Mouse (Mus musculus): ENCODE results near the gene Fli1. TPM values are rescaled to one million over a fixed set of nuclear protein-coding genes. Genes with fewer than 3 reads are reported as not detected.

Gene Fli1
- polyA plus RNA-seq, 1 experiment from 2014 or later: 11.5 TPM

GRCm38 (mm10) chr9:32417466-32418116 is 125.1 kb downstream of the Fli1 start:
- H3K27ac ChIP-seq (ENCODE audit: low read depth): no peak overlapping the region
- H3K9ac ChIP-seq (replicated peaks): no peak overlapping the region
- TF ChIP-seq EP300 (IDR thresholded peaks at IDR 0.05; ENCODE audit: low read depth): no peak
- no peak for TF ChIP-seq CTCF (IDR thresholded peaks at IDR 0.05; ENCODE audit: low read depth)
- no peak overlapping the region for H3K4me2 ChIP-seq (ENCODE audit: low read depth, low read length)
- H3K4me1 ChIP-seq (ENCODE audit: insufficient read depth): no peaks in the 10 kb centered on the region
- ATAC-seq: no peak
- no peak for DNase-seq
- no peaks in the 10 kb centered on the region for H3K27me3 ChIP-seq (ENCODE audit: insufficient read depth, low read length)
- peaks cover 11% of the 10 kb centered on the region; the same call in 1 of the 2 replicates for H3K36me3 ChIP-seq (replicated peaks; ENCODE audit: insufficient read depth, low read length)
- WGBS (ENCODE audit: insufficient replicate concordance): 60% methylated on average over 8 of the region's 8 CpGs
- H3K9me3 ChIP-seq (ENCODE audit: low read length): no peaks in the 10 kb centered on the region
- H3K4me3 ChIP-seq (ENCODE audit: low read depth, low read length): no peak overlapping the region

- H3K9ac ChIP-seq (replicated peaks): no peak overlapping the region
- TF ChIP-seq EP300 (IDR thresholded peaks at IDR 0.05; ENCODE audit: low read depth): no peak
- TF ChIP-seq CTCF (IDR thresholded peaks at IDR 0.05; ENCODE audit: low read depth): no peak
- WGBS (ENCODE audit: insufficient replicate concordance): 72% methylated on average over 3 of the region's 3 CpGs
- no peaks in the 10 kb centered on the region for H3K9me3 ChIP-seq (ENCODE audit: low read length)
- no peaks in the 10 kb centered on the region for H3K4me1 ChIP-seq (ENCODE audit: insufficient read depth)
- no peak overlapping the region for H3K27ac ChIP-seq (ENCODE audit: low read depth)
- no peak for ATAC-seq
- H3K27me3 ChIP-seq (ENCODE audit: insufficient read depth, low read length): no peaks in the 10 kb centered on the region
- H3K36me3 ChIP-seq (replicated peaks; ENCODE audit: insufficient read depth, low read length): no peaks in the 10 kb centered on the region
- H3K4me2 ChIP-seq (ENCODE audit: low read depth, low read length): no peak overlapping the region
- no peak overlapping the region for H3K4me3 ChIP-seq (ENCODE audit: low read depth, low read length)
- DNase-seq: no peak
These were observed 126.7 kb downstream of the Fli1 start for GRCm38 (mm10) chr9:32415952-32416351.

GRCm38 (mm10) chr9:32414956-32415355 is 127.7 kb downstream of the Fli1 start:
- DNase-seq: no peak
- no peaks in the 10 kb centered on the region for H3K9me3 ChIP-seq (ENCODE audit: low read length)
- no peak overlapping the region for H3K4me2 ChIP-seq (ENCODE audit: low read depth, low read length)
- no peaks in the 10 kb centered on the region for H3K4me1 ChIP-seq (ENCODE audit: insufficient read depth)
- no peak overlapping the region for H3K4me3 ChIP-seq (ENCODE audit: low read depth, low read length)
- H3K9ac ChIP-seq (replicated peaks): no peak overlapping the region
- no peak overlapping the region for H3K27ac ChIP-seq (ENCODE audit: low read depth)
- TF ChIP-seq CTCF (IDR thresholded peaks at IDR 0.05; ENCODE audit: low read depth) (no peak), EP300 (IDR thresholded peaks at IDR 0.05; ENCODE audit: low read depth) (no peak)
- no peaks in the 10 kb centered on the region for H3K27me3 ChIP-seq (ENCODE audit: insufficient read depth, low read length)
- 52% methylated on average over 1 of the region's 1 CpGs for WGBS (ENCODE audit: insufficient replicate concordance)
- ATAC-seq: no peak
- H3K36me3 ChIP-seq (replicated peaks; ENCODE audit: insufficient read depth, low read length): no peaks in the 10 kb centered on the region

GRCm38 (mm10) chr9:32412836-32413580 is 129.7 kb downstream of the Fli1 start:
- no peak for DNase-seq
- no peak overlapping the region for H3K9ac ChIP-seq (replicated peaks)
- ATAC-seq: no peak

GRCm38 (mm10) chr9:32411507-32411906 is 131.2 kb downstream of the Fli1 start:
- no peak overlapping the region for H3K9ac ChIP-seq (replicated peaks)
- 74% methylated on average over 5 of the region's 5 CpGs for WGBS (ENCODE audit: insufficient replicate concordance)
- H3K4me1 ChIP-seq (ENCODE audit: insufficient read depth): peaks cover 3% of the 10 kb centered on the region; the same call in 1 of the 2 replicates
- no peaks in the 10 kb centered on the region for H3K36me3 ChIP-seq (replicated peaks; ENCODE audit: insufficient read depth, low read length)
- DNase-seq (no peak), ATAC-seq (no peak)
- no peaks in the 10 kb centered on the region for H3K9me3 ChIP-seq (ENCODE audit: low read length)
- H3K27ac ChIP-seq (ENCODE audit: low read depth): no peak overlapping the region
- TF ChIP-seq CTCF (IDR thresholded peaks at IDR 0.05; ENCODE audit: low read depth) (no peak), EP300 (IDR thresholded peaks at IDR 0.05; ENCODE audit: low read depth) (no peak)
- no peak overlapping the region for H3K4me2 ChIP-seq (ENCODE audit: low read depth, low read length)
- no peak overlapping the region for H3K4me3 ChIP-seq (ENCODE audit: low read depth, low read length)
- peaks cover 5% of the 10 kb centered on the region; the same call in 1 of the 2 replicates for H3K27me3 ChIP-seq (ENCODE audit: insufficient read depth, low read length)

More at GRCm38 (mm10) chr9:32412836-32413580, 129.7 kb downstream of the Fli1 start:
- no peak overlapping the region for H3K4me2 ChIP-seq (ENCODE audit: low read depth, low read length)
- peaks cover 3% of the 10 kb centered on the region; the same call in 1 of the 2 replicates for H3K4me1 ChIP-seq (ENCODE audit: insufficient read depth)
- H3K4me3 ChIP-seq (ENCODE audit: low read depth, low read length): no peak overlapping the region
- no peak overlapping the region for H3K27ac ChIP-seq (ENCODE audit: low read depth)
- no peaks in the 10 kb centered on the region for H3K9me3 ChIP-seq (ENCODE audit: low read length)
- peaks cover 4% of the 10 kb centered on the region; the same call in 1 of the 2 replicates for H3K27me3 ChIP-seq (ENCODE audit: insufficient read depth, low read length)
- H3K36me3 ChIP-seq (replicated peaks; ENCODE audit: insufficient read depth, low read length): no peaks in the 10 kb centered on the region
- TF ChIP-seq CTCF (IDR thresholded peaks at IDR 0.05; ENCODE audit: low read depth): no peak
- TF ChIP-seq EP300 (IDR thresholded peaks at IDR 0.05; ENCODE audit: low read depth): no peak
- WGBS (ENCODE audit: insufficient replicate concordance): 70% methylated on average over 10 of the region's 10 CpGs

- Histone ChIP-seq H3K4me1 (ENCODE audit: insufficient read depth) (peaks cover 3% of the 10 kb centered on the region; the same call in 1 of the 2 replicates), H3K27me3 (ENCODE audit: insufficient read depth, low read length) (peaks cover 5% of the 10 kb centered on the region; the same call in 1 of the 2 replicates), H3K27ac (ENCODE audit: low read depth) (no peak overlapping the region), H3K9ac (replicated peaks) (no peak overlapping the region), H3K4me2 (ENCODE audit: low read depth, low read length) (no peak overlapping the region), H3K36me3 (replicated peaks; ENCODE audit: insufficient read depth, low read length) (no peaks in the 10 kb centered on the region), H3K4me3 (ENCODE audit: low read depth, low read length) (no peak overlapping the region), H3K9me3 (ENCODE audit: low read length) (no peaks in the 10 kb centered on the region)
- 81% methylated on average over 5 of the region's 5 CpGs for WGBS (ENCODE audit: insufficient replicate concordance)
- no peak for TF ChIP-seq EP300 (IDR thresholded peaks at IDR 0.05; ENCODE audit: low read depth)
- TF ChIP-seq CTCF (IDR thresholded peaks at IDR 0.05; ENCODE audit: low read depth): no peak
- ATAC-seq: no peak
- no peak for DNase-seq
These were observed 132.0 kb downstream of the Fli1 start for GRCm38 (mm10) chr9:32410671-32411070.
